Mouse (Mus musculus): ENCODE measurements around the gene Papss2.

GRCm38 (mm10) chr19:32711761-32712541 is 116.4 kb downstream of the Papss2 start:
- TF ChIP-seq CTCF (IDR thresholded peaks at IDR 0.05; ENCODE audit: low read depth) = no peak
- no peak for TF ChIP-seq EP300 (IDR thresholded peaks at IDR 0.05; ENCODE audit: low read depth)

All from liver, embryonic 14.5 days (tissue).